Comparison of ENCODE assay signal across 13 mouse cellular contexts in the genomic region with DNA sequence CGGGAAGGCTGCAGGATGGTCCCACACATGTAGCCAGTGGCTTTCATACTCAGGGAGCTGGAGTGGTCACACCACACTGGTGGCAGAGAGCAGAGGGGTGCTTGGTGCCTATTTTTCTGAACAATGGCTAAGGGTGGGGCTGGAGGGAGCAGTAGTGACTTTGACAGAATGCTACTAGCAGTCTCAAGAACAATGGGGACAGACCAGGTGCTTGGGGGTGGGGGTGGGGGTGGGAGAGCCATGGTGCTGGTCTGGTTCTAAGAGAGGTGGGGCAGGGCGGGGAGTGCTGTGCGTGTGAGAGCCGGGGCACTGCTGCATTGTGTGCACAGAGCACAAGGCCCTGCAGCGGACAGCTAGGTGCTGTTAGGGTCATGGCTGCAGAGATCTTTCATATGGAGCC.
"Had no signal": no experiment of that assay in that cellular context is flagged by ENCODE, and none has a peak within 500 bp of the region (broad histone marks: within the 10 kb centered on the region; RNA-seq: fewer than 3 reads in every experiment).

No protein-coding gene starts in this region.

- H3K27me3 ChIP-seq: lung, embryonic 15.5 days; neural tube, embryonic 13.5 days had no signal

- H3K4me3 ChIP-seq: limb, embryonic 10.5 days; lung, embryonic 15.5 days; neural tube, embryonic 13.5 days had no signal

- H3K9ac ChIP-seq: lung, embryonic 15.5 days; neural tube, embryonic 13.5 days had no signal

- H3K4me2 ChIP-seq: liver, embryonic 11.5 days; lung, embryonic 15.5 days; neural tube, embryonic 13.5 days had no signal

- H3K4me1 ChIP-seq: limb, embryonic 10.5 days; neural tube, embryonic 13.5 days had no signal

- H3K9me3 ChIP-seq: limb, embryonic 10.5 days; lung, embryonic 15.5 days; neural tube, embryonic 13.5 days had no signal

- H3K27ac ChIP-seq: kidney, postnatal 0 days; limb, embryonic 10.5 days; lung, embryonic 15.5 days; neural tube, embryonic 13.5 days had no signal

- DNase-seq: kidney, adult 11 months; kidney, adult 9 months; kidney, postnatal 36 days; lung, postnatal 36 days; midbrain, embryonic 14.5 days; retina, postnatal 1 day; thymus, adult 18-20 months; thymus, postnatal 25 days had no signal
